Mouse (Mus musculus) megakaryocyte, embryonic 14.5 days (primary cell): ENCODE results near the gene Gm37240.

Experiments
- FLI1 ChIP-seq: IDR thresholded peaks from 2 replicates; pipeline ENCODE4 v1.6.1; 2012; ENCODE audit warnings: low read length, inconsistent platforms, mixed read lengths
- GATA1 ChIP-seq: IDR thresholded peaks from 3 replicates; pipeline ENCODE4 v1.6.1; 2012; ENCODE audit warnings: mixed read lengths, low read length, inconsistent platforms, borderline replicate concordance

DNA sequence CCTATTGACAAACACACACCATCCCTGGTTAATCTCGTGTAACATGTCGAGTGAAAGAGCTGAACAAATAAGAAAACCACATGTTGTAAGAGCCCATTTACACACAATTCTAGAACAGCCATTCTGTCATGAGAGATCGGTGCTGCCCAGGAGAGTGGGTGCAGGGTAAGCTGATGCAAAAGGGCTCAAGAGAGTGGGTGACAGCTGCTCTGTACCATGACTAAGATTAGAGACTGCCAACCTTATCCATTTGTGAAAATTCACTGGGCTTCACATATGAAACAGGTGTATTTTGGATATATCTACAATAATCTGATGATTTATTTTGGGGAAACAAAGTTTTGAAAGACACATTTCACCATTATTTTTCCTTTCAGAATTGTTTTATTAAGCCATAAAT, 1331.5 kb downstream of the Gm37240 start:
- TF ChIP-seq GATA1, result no peak
- TF ChIP-seq FLI1, result no peak
